Mouse (Mus musculus) thymus, adult 2 months (tissue): Measurements from ENCODE around the gene Isy1.
"Not testable (repeated sequence)": the region's sequence is repeated elsewhere in the genome, so short reads cannot be mapped to it uniquely, and the experiment has no call there.

Experiments
- CTCF ChIP-seq: fragments of 200-500 bp; IDR thresholded peaks from 2 replicates; pipeline ENCODE4 v1.5.1; 2012; ENCODE audit warnings: mild to moderate bottlenecking, control low read depth, low read length, moderate library complexity, borderline replicate concordance; ENCODE audit not compliant: control insufficient read depth, poor library complexity, insufficient read depth; ENCODE audit errors: extremely low read depth
- POLR2A ChIP-seq: fragments of 200-500 bp; IDR thresholded peaks from 2 replicates; pipeline ENCODE4 v1.6.1; 2012; ENCODE audit warnings: mild to moderate bottlenecking, low read length, control low read depth, moderate library complexity; ENCODE audit not compliant: control insufficient read depth, poor library complexity, insufficient read depth; ENCODE audit errors: extremely low read depth

GRCm38 (mm10) chr6:87764296-87764695 is 74.3 kb downstream of the Isy1 start:
- not testable (repeated sequence) for TF ChIP-seq CTCF, POLR2A
